Mouse (Mus musculus) MEL (cell line): Measurements from ENCODE around the gene Auts2. TPM values are rescaled to one million over a fixed set of nuclear protein-coding genes. Genes with fewer than 3 reads are reported as not detected.

Experiments
- DNase-seq: peaks from one replicate; pipeline ENCODE4 v3.0.0; 2011; ENCODE audit warnings: low read depth, low spot score
- H3K27ac ChIP-seq: 2 replicates; pipeline ENCODE4 v1.5.1; 2012; ENCODE audit warnings: low read depth, mild to moderate bottlenecking, control low read depth, low read length, moderate library complexity; ENCODE audit not compliant: control insufficient read depth
- H3K27me3 ChIP-seq, 2 experiments: fragments of 150-350 bp in 1 of 2; sonication (generic) in 1 of 2; 2 replicates each; pipeline ENCODE4 v1.6.1; 2012; ENCODE audit warnings: low read length in 2 of 2, mild to moderate bottlenecking in 2 of 2, improper control_type of control experiment in 1 of 2, moderate library complexity in 1 of 2; ENCODE audit not compliant: insufficient read depth in 2 of 2, control insufficient read depth in 1 of 2
- H3K36me3 ChIP-seq, 2 experiments: 2 replicates each; pipeline ENCODE4 v1.6.1; 2012 to 2014; ENCODE audit warnings: low read length in 2 of 2, improper control_type of control experiment in 1 of 2, inconsistent platforms in 1 of 2, mild to moderate bottlenecking in 1 of 2; ENCODE audit not compliant: insufficient read depth in 2 of 2, control insufficient read depth in 1 of 2
- H3K4me1 ChIP-seq, 2 experiments: fragments of 150-350 bp in 1 of 2; sonication (generic) in 1 of 2; 2 replicates each; pipeline ENCODE4 v1.6.1; 2012; ENCODE audit warnings: low read length in 2 of 2, improper control_type of control experiment in 1 of 2, mild to moderate bottlenecking in 1 of 2; ENCODE audit not compliant: insufficient read depth in 2 of 2, control insufficient read depth in 1 of 2
- H3K4me3 ChIP-seq, 2 experiments: fragments of 150-350 bp in 1 of 2; sonication (generic) in 1 of 2; 2 replicates each; pipeline ENCODE4 v1.5.1; 2012; ENCODE audit warnings: low read depth in 2 of 2, low read length in 2 of 2, mild to moderate bottlenecking in 2 of 2, moderate library complexity in 2 of 2, control low read depth in 1 of 2, improper control_type of control experiment in 1 of 2; ENCODE audit not compliant: control insufficient read depth in 1 of 2, insufficient read depth in 1 of 2
- H3K79me2 ChIP-seq: 2 replicates; pipeline ENCODE4 v1.6.1; 2012; ENCODE audit warnings: mild to moderate bottlenecking, low read length, moderate library complexity; ENCODE audit not compliant: control insufficient read depth, poor library complexity, insufficient read depth
- H3K9ac ChIP-seq: 2 replicates; pipeline ENCODE4 v1.6.1; 2012; ENCODE audit warnings: low read depth, mild to moderate bottlenecking, control low read depth, low read length, moderate library complexity; ENCODE audit not compliant: control insufficient read depth, poor library complexity, severe bottlenecking
- H3K9me3 ChIP-seq: fragments of 150-350 bp; sonication (generic); replicated peaks from 2 replicates; pipeline ENCODE4 v1.6.1; 2012; ENCODE audit warnings: mild to moderate bottlenecking, low read length, improper control_type of control experiment, moderate library complexity; ENCODE audit not compliant: insufficient read depth
- CHD1 ChIP-seq: IDR thresholded peaks from 2 replicates; pipeline ENCODE4 v1.6.1; 2012; ENCODE audit warnings: low read depth, mild to moderate bottlenecking, inconsistent platforms, low read length, improper control_type of control experiment
- E2F4 ChIP-seq: IDR thresholded peaks from 2 replicates; pipeline ENCODE4 v1.6.1; 2011; ENCODE audit warnings: low read depth, low read length, improper control_type of control experiment, borderline replicate concordance
- ELF1 ChIP-seq: IDR thresholded peaks from 2 replicates; pipeline ENCODE4 v1.6.1; 2014; ENCODE audit warnings: low read depth, mild to moderate bottlenecking, inconsistent platforms, low read length, improper control_type of control experiment, moderate library complexity
- GATA1 ChIP-seq: IDR thresholded peaks from 2 replicates; pipeline ENCODE4 v1.6.1; 2011; ENCODE audit warnings: low read depth, low read length, improper control_type of control experiment
- JUND ChIP-seq: IDR thresholded peaks from 2 replicates; pipeline ENCODE4 v1.6.1; 2011; ENCODE audit warnings: low read depth, mild to moderate bottlenecking, improper control_type of control experiment, low read length
- KAT2A ChIP-seq: conservative IDR thresholded peaks from 2 replicates; pipeline ENCODE4 v1.6.1; 2012; ENCODE audit warnings: low read depth, low read length, improper control_type of control experiment, inconsistent platforms
- MAX ChIP-seq: IDR thresholded peaks from 2 replicates; pipeline ENCODE4 v1.6.1; 2011; ENCODE audit warnings: low read length, improper control_type of control experiment
- MAZ ChIP-seq: IDR thresholded peaks from 2 replicates; pipeline ENCODE4 v1.6.1; 2012; ENCODE audit warnings: low read depth, mild to moderate bottlenecking, inconsistent platforms, low read length, improper control_type of control experiment
- MEF2A ChIP-seq: IDR thresholded peaks from 2 replicates; pipeline ENCODE4 v1.6.1; 2014; ENCODE audit warnings: low read depth, mild to moderate bottlenecking, inconsistent platforms, low read length, improper control_type of control experiment; ENCODE audit not compliant: poor library complexity, insufficient replicate concordance, severe bottlenecking; ENCODE audit errors: extremely low read depth
- MXI1 ChIP-seq: IDR thresholded peaks from 2 replicates; pipeline ENCODE4 v1.6.1; 2011; ENCODE audit warnings: mild to moderate bottlenecking, low read depth, low read length, improper control_type of control experiment
- MYB ChIP-seq: IDR thresholded peaks from 2 replicates; pipeline ENCODE4 v1.6.1; 2011; ENCODE audit warnings: mild to moderate bottlenecking, low read depth, low read length, improper control_type of control experiment
- MYC ChIP-seq: IDR thresholded peaks from 2 replicates; pipeline ENCODE4 v1.6.1; 2011; ENCODE audit warnings: low read depth, mild to moderate bottlenecking, low read length, improper control_type of control experiment, moderate library complexity
- NELFE ChIP-seq: IDR thresholded peaks from 2 replicates; pipeline ENCODE4 v1.6.1; 2011; ENCODE audit warnings: low read depth, low read length, improper control_type of control experiment
- POLR2AphosphoS2 ChIP-seq: IDR thresholded peaks from 2 replicates; pipeline ENCODE4 v1.6.1; 2011; ENCODE audit warnings: low read length, improper control_type of control experiment
- RAD21 ChIP-seq: IDR thresholded peaks from 2 replicates; pipeline ENCODE4 v1.6.1; 2011; ENCODE audit warnings: mild to moderate bottlenecking, low read depth, low read length, improper control_type of control experiment
- RCOR1 ChIP-seq: IDR thresholded peaks from 2 replicates; pipeline ENCODE4 v1.6.1; 2012; ENCODE audit warnings: low read depth, mild to moderate bottlenecking, inconsistent platforms, low read length, improper control_type of control experiment
- TAL1 ChIP-seq: IDR thresholded peaks from 2 replicates; pipeline ENCODE4 v1.6.1; 2012; ENCODE audit warnings: mild to moderate bottlenecking, inconsistent platforms, low read length, moderate library complexity, mixed read lengths
- USF2 ChIP-seq, 2 experiments: IDR thresholded peaks; 2 replicates each; pipeline ENCODE4 v1.6.1; 2011 to 2012; ENCODE audit warnings: improper control_type of control experiment in 2 of 2, low read length in 2 of 2, borderline replicate concordance in 1 of 2, inconsistent platforms in 1 of 2, low read depth in 1 of 2, mild to moderate bottlenecking in 1 of 2; ENCODE audit not compliant: insufficient read depth in 1 of 2
- ZMIZ1 ChIP-seq: IDR thresholded peaks from 2 replicates; pipeline ENCODE4 v1.6.1; 2012; ENCODE audit warnings: low read depth, mild to moderate bottlenecking, inconsistent platforms, low read length, improper control_type of control experiment, moderate library complexity
- ZNF384 ChIP-seq: IDR thresholded peaks from 2 replicates; pipeline ENCODE4 v1.6.1; 2012; ENCODE audit warnings: low read depth, mild to moderate bottlenecking, inconsistent platforms, low read length, improper control_type of control experiment
- polyA plus RNA-seq, 2 experiments: library from polyadenylated mRNA; stranded (reverse) in 1 of 2; unstranded in 1 of 2; fragments of >175 nt in 1 of 2; fragments of >200 nt in 1 of 2; gene quantifications; 2 replicates each; pipeline versions ENCODE4 v1.2.1 to v1.2.4; 2012; ENCODE audit warnings: low replicate concordance in 2 of 2, low read depth in 1 of 2; ENCODE audit not compliant: insufficient read length in 2 of 2, insufficient read depth in 1 of 2, missing spikeins in 1 of 2
- total RNA-seq: library from RNA; depleted of rRNA; stranded (reverse); fragments of 300-350 nt; gene quantifications from 2 replicates; pipeline ENCODE4 v1.2.3, GENCODE M21; 2012

Gene Auts2
- total and polyA plus RNA-seq, 3 experiments, result not detected

- no peaks in the 10 kb centered on the region; a peak in 1 of 4 replicates for H3K27me3 ChIP-seq
- H3K9ac ChIP-seq, result no peak overlapping the region
- no peak for DNase-seq
- TF ChIP-seq JUND (no peak), USF2 (IDR thresholded peaks at IDR 0.05; ENCODE audit: borderline replicate concordance in 1 of 2, insufficient read depth in 1 of 2, low read depth in 1 of 2, low read length in 2 of 2) (no peak), GATA1 (no peak), MAZ (no peak), MXI1 (no peak), TAL1 (no peak), ZMIZ1 (no peak), NELFE (no peak), E2F4 (no peak), ZNF384 (no peak), ELF1 (no peak), KAT2A (no peak)
- no peaks in the 10 kb centered on the region for H3K4me1 ChIP-seq
- no peaks in the 10 kb centered on the region for H3K9me3 ChIP-seq
- no peaks in the 10 kb centered on the region for H3K79me2 ChIP-seq
- no peak overlapping the region for H3K4me3 ChIP-seq
- no peaks in the 10 kb centered on the region for H3K36me3 ChIP-seq
- H3K27ac ChIP-seq, result no peak overlapping the region
These were observed 884.2 kb downstream of the Auts2 start for GRCm38 (mm10) chr5:131658822-131659515.

- no peaks in the 10 kb centered on the region for H3K36me3 ChIP-seq
- no peak overlapping the region for H3K4me3 ChIP-seq
- H3K27ac ChIP-seq, result no peak overlapping the region
- H3K9me3 ChIP-seq, result no peaks in the 10 kb centered on the region
- H3K79me2 ChIP-seq, result no peaks in the 10 kb centered on the region
- no peaks in the 10 kb centered on the region for H3K4me1 ChIP-seq
- TF ChIP-seq MEF2A (no peak), CHD1 (no peak), USF2 (IDR thresholded peaks at IDR 0.05; ENCODE audit: borderline replicate concordance in 1 of 2, insufficient read depth in 1 of 2, low read depth in 1 of 2, low read length in 2 of 2) (no peak), MYC (no peak), RCOR1 (no peak), ZNF384 (no peak), ZMIZ1 (no peak), RAD21 (no peak), MYB (no peak), MAX (no peak), NELFE (no peak), POLR2AphosphoS2 (no peak)
- H3K27me3 ChIP-seq, result no peaks in the 10 kb centered on the region; a peak in 1 of 4 replicates
- no peak overlapping the region for H3K9ac ChIP-seq
- DNase-seq, result no peak
These were observed 888.9 kb downstream of the Auts2 start for GRCm38 (mm10) chr5:131654206-131654605.
